Mouse (Mus musculus): ENCODE measurements around the gene Cnpy1. TPM values are rescaled to one million over a fixed set of nuclear protein-coding genes. Genes with fewer than 3 reads are reported as not detected.

The Cnpy1 gene
- polyA plus RNA-seq, 1 experiment, result not detected

- Histone ChIP-seq H3K36me3 (ENCODE audit: control insufficient read depth, insufficient read depth) (no peaks in the 10 kb centered on the region), H3K4me2 (ENCODE audit: low read depth) (no peak overlapping the region), H3ac (ENCODE audit: control insufficient read depth, insufficient read length) (no peak overlapping the region), H3K27me3 (ENCODE audit: control insufficient read depth, insufficient read depth, insufficient read length) (no peaks in the 10 kb centered on the region), H3K4me3 (no peak overlapping the region), H3K79me2 (ENCODE audit: control insufficient read depth, insufficient read depth) (no peaks in the 10 kb centered on the region)
- no peak for TF ChIP-seq CEBPB (IDR thresholded peaks at IDR 0.05; ENCODE audit: insufficient read depth, poor library complexity, severe bottlenecking)
- TF ChIP-seq POLR2A (IDR thresholded peaks at IDR 0.05; ENCODE audit: insufficient read length, low read depth), result no peak
- TF ChIP-seq TCF3 (IDR thresholded peaks at IDR 0.05; ENCODE audit: insufficient read length, low read depth), result no peak
- TF ChIP-seq SRF (IDR thresholded peaks at IDR 0.05; ENCODE audit: control insufficient read depth, insufficient read length, low read depth), result no peak
- no peak for TF ChIP-seq E2F4 (IDR thresholded peaks at IDR 0.05; ENCODE audit: insufficient read depth)
- no peak for TF ChIP-seq MYOD1 (IDR thresholded peaks at IDR 0.05; ENCODE audit: control insufficient read depth in 1 of 3, insufficient read length in 2 of 3, low read depth in 2 of 3)
- no peak for TF ChIP-seq MYOG (IDR thresholded peaks at IDR 0.05; ENCODE audit: control insufficient read depth in 1 of 3, insufficient read depth in 1 of 3, insufficient read length in 2 of 3, low read depth in 2 of 3)
- TF ChIP-seq POLR2AphosphoS2 (IDR thresholded peaks at IDR 0.05; ENCODE audit: insufficient read length, low read depth), result no peak
- TF ChIP-seq TCF12 (IDR thresholded peaks at IDR 0.05; ENCODE audit: insufficient read depth, poor library complexity, severe bottlenecking), result no peak
- TF ChIP-seq REST (IDR thresholded peaks at IDR 0.05; ENCODE audit: insufficient read depth, insufficient read length), result no peak
- no peak for TF ChIP-seq USF1 (IDR thresholded peaks at IDR 0.05; ENCODE audit: low read depth)
- TF ChIP-seq MAX (IDR thresholded peaks at IDR 0.05; ENCODE audit: low read depth), result no peak
These were observed 22.0 kb upstream of the Cnpy1 start for GRCm38 (mm10) chr5:28267576-28267975.

- no peak overlapping the region for H3K4me3 ChIP-seq
- no peaks in the 10 kb centered on the region for H3K27me3 ChIP-seq (ENCODE audit: control insufficient read depth, insufficient read depth, insufficient read length)
- H3K36me3 ChIP-seq (ENCODE audit: control insufficient read depth, insufficient read depth), result no peaks in the 10 kb centered on the region
- no peak overlapping the region for H3ac ChIP-seq (ENCODE audit: control insufficient read depth, insufficient read length)
- no peak overlapping the region for H3K4me2 ChIP-seq (ENCODE audit: low read depth)
- no peak for TF ChIP-seq CEBPB (IDR thresholded peaks at IDR 0.05; ENCODE audit: insufficient read depth, poor library complexity, severe bottlenecking)
- TF ChIP-seq REST (IDR thresholded peaks at IDR 0.05; ENCODE audit: insufficient read depth, insufficient read length), result no peak
- no peak for TF ChIP-seq MAX (IDR thresholded peaks at IDR 0.05; ENCODE audit: low read depth)
- TF ChIP-seq MYOG (IDR thresholded peaks at IDR 0.05; ENCODE audit: control insufficient read depth in 1 of 3, insufficient read depth in 1 of 3, insufficient read length in 2 of 3, low read depth in 2 of 3), result no peak
- TF ChIP-seq TCF12 (IDR thresholded peaks at IDR 0.05; ENCODE audit: insufficient read depth, poor library complexity, severe bottlenecking), result no peak
- TF ChIP-seq MYOD1 (IDR thresholded peaks at IDR 0.05; ENCODE audit: control insufficient read depth in 1 of 3, insufficient read length in 2 of 3, low read depth in 2 of 3), result no peak
- TF ChIP-seq POLR2AphosphoS2 (IDR thresholded peaks at IDR 0.05; ENCODE audit: insufficient read length, low read depth), result no peak
- TF ChIP-seq TCF3 (IDR thresholded peaks at IDR 0.05; ENCODE audit: insufficient read length, low read depth), result no peak
- no peak for TF ChIP-seq SRF (IDR thresholded peaks at IDR 0.05; ENCODE audit: control insufficient read depth, insufficient read length, low read depth)
- TF ChIP-seq POLR2A (IDR thresholded peaks at IDR 0.05; ENCODE audit: insufficient read length, low read depth), result no peak
- TF ChIP-seq USF1 (IDR thresholded peaks at IDR 0.05; ENCODE audit: low read depth), result no peak
- no peaks in the 10 kb centered on the region for H3K79me2 ChIP-seq (ENCODE audit: control insufficient read depth, insufficient read depth)
These were observed 20.0 kb upstream of the Cnpy1 start for GRCm38 (mm10) chr5:28265653-28266052.

GRCm38 (mm10) chr5:28263852-28264251, 18.2 kb upstream of the Cnpy1 start:
- no peak for TF ChIP-seq SRF (IDR thresholded peaks at IDR 0.05; ENCODE audit: control insufficient read depth, insufficient read length, low read depth)
- no peak for TF ChIP-seq REST (IDR thresholded peaks at IDR 0.05; ENCODE audit: insufficient read depth, insufficient read length)
- TF ChIP-seq POLR2AphosphoS2 (IDR thresholded peaks at IDR 0.05; ENCODE audit: insufficient read length, low read depth), result no peak
- no peak for TF ChIP-seq POLR2A (IDR thresholded peaks at IDR 0.05; ENCODE audit: insufficient read length, low read depth)
- no peak for TF ChIP-seq MYOD1 (IDR thresholded peaks at IDR 0.05; ENCODE audit: control insufficient read depth in 1 of 3, insufficient read length in 2 of 3, low read depth in 2 of 3)
- TF ChIP-seq USF1 (IDR thresholded peaks at IDR 0.05; ENCODE audit: low read depth), result no peak
- no peak for TF ChIP-seq CEBPB (IDR thresholded peaks at IDR 0.05; ENCODE audit: insufficient read depth, poor library complexity, severe bottlenecking)
- no peak for TF ChIP-seq TCF12 (IDR thresholded peaks at IDR 0.05; ENCODE audit: insufficient read depth, poor library complexity, severe bottlenecking)
- TF ChIP-seq TCF3 (IDR thresholded peaks at IDR 0.05; ENCODE audit: insufficient read length, low read depth), result no peak
- TF ChIP-seq E2F4 (IDR thresholded peaks at IDR 0.05; ENCODE audit: insufficient read depth), result no peak
- no peak for TF ChIP-seq MAX (IDR thresholded peaks at IDR 0.05; ENCODE audit: low read depth)
- TF ChIP-seq MYOG (IDR thresholded peaks at IDR 0.05; ENCODE audit: control insufficient read depth in 1 of 3, insufficient read depth in 1 of 3, insufficient read length in 2 of 3, low read depth in 2 of 3), result no peak
- Histone ChIP-seq H3ac (ENCODE audit: control insufficient read depth, insufficient read length) (no peak overlapping the region), H3K36me3 (ENCODE audit: control insufficient read depth, insufficient read depth) (no peaks in the 10 kb centered on the region), H3K79me2 (ENCODE audit: control insufficient read depth, insufficient read depth) (no peaks in the 10 kb centered on the region), H3K4me2 (ENCODE audit: low read depth) (no peak overlapping the region), H3K27me3 (ENCODE audit: control insufficient read depth, insufficient read depth, insufficient read length) (peaks cover 7% of the 10 kb centered on the region), H3K4me3 (no peak overlapping the region)

- Histone ChIP-seq H3K4me3 (no peak overlapping the region), H3K36me3 (ENCODE audit: control insufficient read depth, insufficient read depth) (no peaks in the 10 kb centered on the region), H3K27me3 (ENCODE audit: control insufficient read depth, insufficient read depth, insufficient read length) (peaks cover 10% of the 10 kb centered on the region), H3ac (ENCODE audit: control insufficient read depth, insufficient read length) (no peak overlapping the region), H3K79me2 (ENCODE audit: control insufficient read depth, insufficient read depth) (no peaks in the 10 kb centered on the region), H3K4me2 (ENCODE audit: low read depth) (no peak overlapping the region)
- no peak for TF ChIP-seq MYOD1 (IDR thresholded peaks at IDR 0.05; ENCODE audit: control insufficient read depth in 1 of 3, insufficient read length in 2 of 3, low read depth in 2 of 3)
- TF ChIP-seq REST (IDR thresholded peaks at IDR 0.05; ENCODE audit: insufficient read depth, insufficient read length), result no peak
- no peak for TF ChIP-seq SRF (IDR thresholded peaks at IDR 0.05; ENCODE audit: control insufficient read depth, insufficient read length, low read depth)
- TF ChIP-seq MYOG (IDR thresholded peaks at IDR 0.05; ENCODE audit: control insufficient read depth in 1 of 3, insufficient read depth in 1 of 3, insufficient read length in 2 of 3, low read depth in 2 of 3), result no peak
- TF ChIP-seq MAX (IDR thresholded peaks at IDR 0.05; ENCODE audit: low read depth), result no peak
- TF ChIP-seq E2F4 (IDR thresholded peaks at IDR 0.05; ENCODE audit: insufficient read depth), result no peak
- TF ChIP-seq POLR2A (IDR thresholded peaks at IDR 0.05; ENCODE audit: insufficient read length, low read depth), result no peak
- no peak for TF ChIP-seq POLR2AphosphoS2 (IDR thresholded peaks at IDR 0.05; ENCODE audit: insufficient read length, low read depth)
- no peak for TF ChIP-seq CEBPB (IDR thresholded peaks at IDR 0.05; ENCODE audit: insufficient read depth, poor library complexity, severe bottlenecking)
- no peak for TF ChIP-seq USF1 (IDR thresholded peaks at IDR 0.05; ENCODE audit: low read depth)
These were observed 16.5 kb upstream of the Cnpy1 start for GRCm38 (mm10) chr5:28262070-28262469.

All from myocyte (in vitro differentiated cells).